Mouse (Mus musculus): Measurements from ENCODE around the gene Armh3. TPM values are rescaled to one million over a fixed set of nuclear protein-coding genes. Genes with fewer than 3 reads are reported as not detected.
A peak's percentile ranks its signal among the peaks of the same experiment; 100 is the strongest.
"Not testable (repeated sequence)": the region's sequence is repeated elsewhere in the genome, so short reads cannot be mapped to it uniquely, and the experiment has no call there.

The Armh3 gene
- total RNA-seq, 2 experiments from 2014 or later: 21.0 to 21.3 TPM

DNA sequence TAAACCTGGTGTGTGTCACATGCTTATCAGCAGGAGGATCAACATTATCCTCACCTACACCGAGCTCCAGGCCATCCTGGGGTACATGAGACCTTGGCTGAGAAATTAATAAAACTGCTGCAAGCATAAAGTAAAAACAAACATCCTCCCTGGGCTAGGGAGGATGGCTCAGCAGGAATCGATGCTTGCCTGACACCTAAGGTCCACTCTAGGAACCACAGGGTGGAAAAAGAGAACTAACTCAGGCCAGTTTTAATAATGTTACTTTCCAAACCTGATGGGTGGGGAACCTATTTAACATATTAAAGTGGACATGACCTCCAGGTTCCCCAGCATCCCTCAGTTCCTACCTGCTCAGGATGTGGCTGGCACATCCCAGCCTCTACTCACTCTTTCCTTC is 167.6 kb downstream of the Armh3 start:
- DNase-seq (ENCODE audit: low spot score in 2 of 2): no peak

DNA sequence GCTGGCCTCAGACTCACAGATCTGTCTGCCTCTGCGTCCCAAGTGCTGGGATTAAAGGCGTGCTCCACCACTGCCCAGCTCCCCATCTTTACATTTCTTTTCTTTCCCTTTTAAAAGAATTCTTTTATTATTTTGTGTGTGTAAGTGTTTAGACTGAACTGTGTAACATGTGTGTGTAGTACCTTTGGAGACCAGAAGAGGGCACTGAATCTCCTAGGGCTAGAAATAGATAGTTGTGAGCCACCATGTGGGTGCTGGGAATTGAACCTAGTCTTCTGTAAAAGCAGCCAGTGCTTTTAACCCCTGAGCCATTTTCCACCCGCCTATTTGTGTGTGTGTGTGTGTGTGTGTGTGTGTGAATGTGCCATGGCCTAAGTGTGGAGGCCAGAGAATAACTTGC is 170.6 kb downstream of the Armh3 start:
- no peak for DNase-seq (ENCODE audit: low spot score in 2 of 2)

DNA sequence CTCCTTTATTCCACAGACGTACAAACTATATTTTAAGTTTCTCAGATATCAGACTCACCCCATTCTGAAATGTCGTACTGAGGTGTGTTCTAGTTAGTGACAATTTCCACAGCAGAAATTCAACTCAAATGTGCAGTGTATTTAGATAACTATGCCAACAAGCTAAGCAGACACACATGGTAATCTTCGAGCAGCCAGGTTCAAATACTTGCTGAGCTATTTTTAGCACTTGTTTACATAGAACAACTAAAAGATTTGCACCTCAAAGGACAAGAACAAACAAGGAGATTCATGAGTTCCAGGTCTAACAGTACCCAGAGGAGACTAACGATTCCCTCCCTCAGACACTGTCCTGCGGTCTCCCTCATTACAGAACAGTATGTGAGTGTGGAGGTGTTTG is 171.2 kb downstream of the Armh3 start:
- DNase-seq (ENCODE audit: low spot score in 2 of 2): no peak

DNA sequence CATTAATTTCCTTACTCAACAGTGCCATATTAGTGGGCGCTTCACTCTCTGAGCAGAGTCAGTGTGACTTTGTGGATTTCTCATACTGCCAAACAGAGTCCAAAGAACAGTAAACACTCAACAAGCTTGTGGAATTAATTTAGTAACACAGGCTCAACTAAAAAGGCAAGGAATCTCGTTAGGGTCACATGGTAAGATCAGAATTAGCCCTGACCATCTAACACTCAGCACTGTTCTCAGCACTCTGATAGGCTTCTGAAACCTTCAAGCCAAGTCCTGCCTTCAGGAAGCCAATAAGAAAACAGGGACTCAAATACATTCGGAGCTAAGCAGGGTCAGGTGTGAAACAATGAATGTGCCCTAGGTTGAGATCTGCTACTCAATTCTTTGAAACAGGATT is 172.1 kb downstream of the Armh3 start:
- no peak for DNase-seq (ENCODE audit: low spot score in 2 of 2)

DNA sequence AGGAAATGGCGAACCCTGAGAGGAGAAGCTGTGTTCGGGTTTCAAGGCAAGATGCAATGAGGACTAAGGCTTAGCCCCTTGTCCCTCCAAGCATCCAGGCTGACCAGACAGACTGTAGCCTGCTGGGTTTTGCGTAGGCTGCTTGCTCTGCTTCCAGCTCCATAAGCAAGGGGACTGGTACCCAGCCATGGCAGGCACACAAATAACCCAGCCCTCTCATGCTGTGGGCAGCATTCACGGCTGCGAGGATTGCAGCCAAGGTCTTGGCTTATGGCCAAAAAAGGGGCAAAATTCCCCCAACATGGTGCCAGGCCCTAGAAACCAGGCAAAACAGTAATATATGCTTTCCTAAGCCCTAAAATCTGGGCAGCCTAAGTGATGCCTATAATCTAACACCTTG is 176.5 kb downstream of the Armh3 start:
- no peak for DNase-seq (ENCODE audit: low spot score in 2 of 2)

DNA sequence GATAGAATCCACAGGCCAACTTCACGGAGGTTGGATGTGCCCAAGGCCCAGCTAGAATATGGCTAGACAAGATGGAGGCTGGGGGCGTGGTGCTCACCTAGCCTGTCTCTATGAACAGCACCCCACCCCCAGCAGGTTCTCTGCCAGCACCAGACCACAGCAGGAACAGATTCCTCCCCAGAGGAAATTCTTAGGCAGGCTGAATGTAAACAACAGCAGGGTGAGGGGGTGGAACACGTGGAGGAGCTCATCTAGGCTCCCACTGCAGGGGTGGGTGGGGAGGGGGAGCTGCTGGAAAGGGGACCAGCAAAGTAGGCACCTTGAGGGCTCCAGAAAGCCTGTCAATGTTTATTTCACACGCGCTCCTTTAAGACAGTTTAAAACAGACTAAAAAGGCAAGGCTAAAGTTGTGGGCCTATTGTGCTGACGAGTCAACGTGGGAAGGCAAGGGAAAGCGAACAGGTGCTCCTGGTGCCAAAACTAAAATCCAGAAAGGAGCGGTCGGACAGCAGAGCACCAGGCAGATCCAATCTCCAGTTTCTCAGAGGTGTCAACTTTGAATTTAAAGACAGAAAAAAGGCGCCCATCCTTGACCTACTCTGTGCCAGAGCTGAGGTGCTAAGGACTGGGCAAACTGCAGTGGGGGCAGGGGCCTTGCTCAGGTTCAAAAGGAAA is 180.3 kb downstream of the Armh3 start:
- no peak for DNase-seq (ENCODE audit: low spot score in 2 of 2)

DNA sequence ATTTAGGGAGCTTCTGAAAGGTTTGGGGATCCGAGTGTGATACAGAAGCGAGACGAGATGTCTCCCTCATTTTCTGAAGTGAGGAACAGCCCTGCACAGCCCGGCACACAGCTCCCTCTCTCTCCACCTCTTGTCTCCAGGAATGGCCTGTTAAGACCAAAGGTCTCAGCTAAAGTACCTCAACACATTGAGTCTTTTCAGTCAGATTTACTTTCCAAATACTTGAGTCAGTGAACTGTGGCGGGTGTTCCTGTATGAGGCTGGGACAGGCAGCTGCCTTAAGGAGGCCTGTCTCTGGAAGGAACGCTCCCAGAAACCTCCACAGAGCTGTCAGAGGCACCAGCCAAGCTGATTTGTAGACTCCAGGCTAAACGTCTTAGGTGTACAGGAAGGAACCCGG is 181.6 kb downstream of the Armh3 start:
- no peak for DNase-seq (ENCODE audit: low spot score in 2 of 2)

DNA sequence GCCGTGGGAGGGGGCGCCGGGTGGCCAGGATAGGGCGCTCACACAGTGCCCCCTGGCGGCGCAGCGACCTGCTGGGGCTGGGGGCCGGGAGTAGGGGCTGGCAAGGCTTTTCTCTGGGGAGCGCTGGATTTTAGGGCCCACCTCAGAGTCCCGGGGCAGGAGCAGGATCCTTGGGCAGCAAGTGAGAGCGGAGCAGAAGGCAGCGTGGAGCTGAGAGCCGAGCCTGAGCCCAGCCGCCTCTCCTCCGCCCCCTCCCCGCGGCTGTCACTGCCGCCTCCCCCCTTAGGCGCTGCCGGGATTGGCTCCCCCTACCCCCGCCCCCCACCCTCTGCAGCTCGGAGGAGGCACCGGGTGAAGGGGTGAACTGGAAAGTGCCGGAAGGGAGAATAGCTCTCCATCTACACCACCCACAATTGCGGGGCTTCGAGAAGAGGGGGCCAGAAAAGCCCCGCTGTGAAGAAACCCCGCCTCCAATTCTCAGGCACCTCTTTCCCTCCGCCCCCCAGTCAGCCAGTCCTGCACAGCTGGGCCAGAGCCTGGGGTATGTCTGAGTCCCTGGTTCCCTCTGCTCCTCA is 182.4 kb downstream of the Armh3 start, which contains the start of gene Kcnip2:
TSS of gene Kcnip2 (minus strand) at position 231 of the 575 bp plus-strand sequence.
- peak in 1 of 2 experiments; percentile 61 for DNase-seq (ENCODE audit: low spot score in 2 of 2)

DNA sequence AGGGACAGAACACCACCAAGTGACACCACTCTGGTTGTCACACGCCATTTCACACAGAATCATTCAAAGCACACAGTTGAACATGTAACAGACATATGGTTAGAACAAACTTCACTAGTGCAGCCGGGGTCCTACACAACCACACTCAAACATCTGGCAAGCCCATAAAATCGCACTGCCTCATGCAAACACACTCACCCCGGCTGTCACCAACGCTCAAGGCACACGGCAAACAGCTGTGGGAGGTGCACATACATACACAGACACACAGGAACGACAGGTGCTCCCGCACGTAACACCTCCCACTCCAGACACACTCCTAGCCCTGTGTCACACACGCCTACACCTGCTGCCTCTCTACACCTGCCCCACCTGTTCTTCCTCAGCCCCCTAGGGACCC is 183.1 kb downstream of the Armh3 start:
- DNase-seq (ENCODE audit: low spot score in 2 of 2): no peak

DNA sequence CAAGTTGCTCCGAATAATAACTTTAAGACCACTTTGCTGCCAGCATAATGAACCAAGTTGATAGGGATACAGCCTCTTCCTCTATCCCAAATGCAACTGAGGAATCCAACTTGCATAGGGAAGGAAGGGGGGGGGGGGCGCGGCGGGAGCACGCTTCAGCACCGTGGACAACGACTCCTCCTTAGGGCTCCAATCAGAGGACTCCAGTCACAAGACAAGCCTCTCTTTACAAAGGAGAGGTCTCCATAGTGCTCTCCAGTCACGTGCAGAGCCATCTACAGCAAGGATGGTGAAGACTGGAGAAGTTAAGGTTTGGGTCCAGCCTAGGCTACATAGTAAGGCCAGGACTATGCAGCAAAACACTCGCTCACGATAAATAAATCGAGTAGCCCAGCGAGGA is 184.5 kb downstream of the Armh3 start:
- DNase-seq (ENCODE audit: low spot score in 2 of 2): no peak

DNA sequence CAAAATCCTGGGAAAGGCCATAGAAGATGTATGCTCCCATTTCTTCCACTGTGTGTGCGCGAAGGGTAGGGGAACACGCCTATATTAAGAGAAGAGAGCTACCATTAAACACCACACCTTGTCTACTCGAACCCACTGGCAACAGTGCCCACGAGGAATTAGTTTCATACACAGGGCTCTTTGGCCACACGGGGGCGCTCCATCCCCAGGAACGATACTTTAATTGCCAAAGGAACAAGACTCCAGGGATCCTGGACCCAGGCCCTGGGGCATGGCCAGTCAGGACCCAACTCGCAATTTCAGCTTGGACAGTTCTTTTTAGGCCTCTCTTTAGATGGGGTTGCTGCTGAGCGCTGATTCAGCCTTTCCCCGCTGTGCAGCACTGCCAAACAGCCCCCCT is 185.0 kb downstream of the Armh3 start:
- peak; percentile 87 to 93 for DNase-seq (ENCODE audit: low spot score in 2 of 2)

DNA sequence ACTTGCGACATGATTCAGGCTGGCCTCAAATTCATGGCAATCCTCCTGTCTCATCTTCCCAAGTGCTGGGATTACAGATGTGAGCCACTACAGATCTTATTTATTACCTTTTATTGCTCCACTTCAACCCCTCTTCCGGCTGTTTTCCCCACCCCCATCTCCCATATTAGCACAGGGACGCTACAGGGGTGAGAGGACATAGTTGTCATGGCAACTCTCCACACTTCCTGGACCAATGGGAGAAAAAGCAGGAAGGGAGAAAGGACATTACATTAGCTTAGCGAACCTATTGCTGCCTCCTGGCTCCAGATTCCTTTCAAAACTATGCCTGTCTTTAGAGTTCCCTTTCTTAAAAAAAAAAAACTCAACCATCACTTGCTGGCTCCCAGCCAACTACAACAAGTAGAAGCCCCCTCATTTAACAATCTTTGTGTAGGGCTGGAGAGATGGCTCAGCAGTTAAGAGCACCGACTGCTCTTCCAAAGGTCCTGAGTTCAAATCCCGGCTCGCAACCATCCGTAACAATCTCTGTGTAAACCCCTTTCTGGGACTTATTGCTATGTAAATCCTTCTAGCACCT is 185.5 kb downstream of the Armh3 start:
- DNase-seq (ENCODE audit: low spot score in 2 of 2): no peak

DNA sequence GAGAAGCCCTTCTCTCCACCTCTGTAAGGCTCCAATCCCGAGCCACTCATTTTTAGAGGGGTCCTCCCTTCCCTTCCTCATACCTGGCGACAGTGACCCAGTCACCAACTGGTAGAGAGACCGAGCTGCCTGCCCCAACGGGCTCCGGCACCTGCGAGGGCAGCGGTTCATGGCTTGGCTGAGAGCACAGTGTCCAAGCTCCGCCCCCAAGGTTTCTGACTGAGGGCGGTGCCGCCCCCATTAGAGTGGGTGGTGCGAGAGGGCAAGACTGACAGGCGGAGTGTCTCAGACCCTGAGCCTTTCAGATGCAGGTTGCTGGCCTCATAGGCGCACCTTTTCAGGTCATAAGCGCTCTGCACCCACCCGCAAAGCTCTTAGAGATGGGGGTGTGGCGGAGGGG is 186.2 kb downstream of the Armh3 start:
- no peak for DNase-seq (ENCODE audit: low spot score in 2 of 2)

DNA sequence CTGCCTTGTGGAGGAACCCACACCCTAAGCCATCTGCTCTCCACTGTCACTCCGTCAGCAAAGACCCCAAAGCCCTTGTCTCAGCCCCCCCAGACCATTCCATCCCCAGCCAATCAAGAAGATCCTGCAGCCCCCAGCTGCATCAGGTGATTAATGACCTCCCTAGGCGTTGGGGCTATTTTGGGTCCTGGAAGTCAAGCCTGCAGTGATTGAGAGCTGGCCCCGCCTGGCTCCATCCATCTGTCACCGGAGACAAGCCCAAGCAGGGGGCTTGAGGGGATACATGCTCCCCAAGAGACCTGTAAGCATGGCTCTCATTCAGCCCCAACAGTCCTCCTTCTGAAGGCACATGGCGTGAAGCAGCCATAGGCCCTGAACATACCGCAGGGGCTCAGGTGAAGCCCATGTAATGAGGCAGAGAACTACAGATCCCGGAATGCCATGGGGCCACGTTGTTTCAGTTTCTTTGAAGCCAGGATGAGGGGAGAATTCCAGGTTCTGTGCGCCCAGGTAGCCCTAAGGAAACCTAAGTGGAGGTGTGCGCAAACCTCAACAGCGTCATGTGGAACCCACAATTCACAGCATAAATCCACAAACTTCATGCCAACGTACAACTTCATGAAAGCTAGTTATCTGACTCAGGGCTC is 187.1 kb downstream of the Armh3 start:
- no peak for DNase-seq (ENCODE audit: low spot score in 2 of 2)

DNA sequence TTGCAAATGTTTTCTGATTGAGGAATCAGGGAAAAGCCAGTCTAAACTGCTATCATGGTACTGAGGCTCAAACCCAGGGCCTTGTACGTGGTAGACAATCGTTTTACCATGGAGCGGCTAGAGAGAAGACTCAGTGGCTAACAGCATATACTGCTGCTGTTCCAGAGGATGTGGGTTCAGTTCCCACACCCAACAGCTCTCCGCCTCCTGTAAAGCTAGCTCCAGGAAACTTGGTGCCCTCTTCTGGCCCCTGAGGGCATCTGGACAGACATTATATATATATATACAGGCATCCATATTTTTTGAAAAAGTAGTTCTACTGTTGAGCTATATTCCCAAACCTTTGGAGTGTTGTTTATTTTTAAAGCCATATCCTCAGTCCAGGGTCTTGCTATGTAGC is 190.6 kb downstream of the Armh3 start:
- DNase-seq (ENCODE audit: low spot score in 2 of 2): no peak

DNA sequence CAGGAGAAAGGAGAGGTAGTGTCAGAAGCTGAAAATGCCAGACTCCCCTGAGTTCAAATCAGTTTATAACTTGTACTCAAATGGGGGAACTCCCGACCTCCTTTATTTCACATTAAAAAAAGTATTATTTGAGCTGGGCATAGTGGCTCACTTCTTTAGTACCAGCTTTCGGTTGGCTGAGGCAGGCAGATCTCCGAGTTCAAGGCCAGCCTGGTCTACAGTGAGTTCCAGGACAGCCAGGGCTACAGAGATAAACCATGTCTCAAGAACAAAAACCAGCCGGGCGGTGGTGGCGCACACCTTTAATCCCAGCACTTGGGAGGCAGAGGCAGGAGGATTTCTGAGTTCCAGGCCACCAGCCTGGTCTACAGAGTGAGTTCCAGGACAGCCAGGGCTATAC is 192.5 kb downstream of the Armh3 start:
- not testable (repeated sequence) for DNase-seq (ENCODE audit: low spot score in 2 of 2)

DNA sequence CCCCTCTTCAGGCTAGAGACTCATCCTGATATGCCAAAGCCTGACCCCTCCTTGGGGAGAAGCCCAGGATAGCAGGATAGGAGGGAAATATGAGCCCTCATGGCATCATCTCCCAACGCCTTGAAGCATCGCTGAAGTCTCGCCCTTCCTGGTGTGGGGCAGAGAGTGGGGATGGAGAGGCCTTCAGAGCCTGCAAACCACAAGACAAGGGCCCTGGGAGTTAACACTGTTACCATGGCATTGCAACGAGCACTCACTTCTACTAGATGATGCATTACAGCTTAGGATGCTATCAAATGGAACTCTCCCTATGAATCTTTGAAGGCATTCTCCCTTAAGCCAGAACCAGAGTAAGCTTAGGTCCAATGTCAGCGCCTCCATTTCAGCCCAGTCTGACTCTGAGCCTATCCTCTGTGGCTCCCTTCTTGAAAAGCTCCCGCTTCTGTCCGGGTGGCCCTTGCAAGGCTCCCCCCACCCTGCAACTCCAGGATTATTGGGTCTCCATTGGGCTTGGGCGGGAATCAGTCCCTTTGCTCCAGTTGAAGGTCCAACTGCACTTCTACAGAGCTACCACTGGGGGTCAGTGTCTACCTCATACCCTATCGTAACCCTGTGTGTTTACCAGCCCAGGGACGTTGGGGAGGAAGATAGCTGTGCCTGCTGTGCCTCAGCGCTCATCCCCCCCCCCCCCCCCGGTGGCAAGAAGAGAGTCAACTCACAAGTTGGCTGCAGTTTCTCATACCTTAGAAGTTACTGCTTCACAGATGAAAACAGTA is 193.5 kb downstream of the Armh3 start:
- no peak for DNase-seq (ENCODE audit: low spot score in 2 of 2)

DNA sequence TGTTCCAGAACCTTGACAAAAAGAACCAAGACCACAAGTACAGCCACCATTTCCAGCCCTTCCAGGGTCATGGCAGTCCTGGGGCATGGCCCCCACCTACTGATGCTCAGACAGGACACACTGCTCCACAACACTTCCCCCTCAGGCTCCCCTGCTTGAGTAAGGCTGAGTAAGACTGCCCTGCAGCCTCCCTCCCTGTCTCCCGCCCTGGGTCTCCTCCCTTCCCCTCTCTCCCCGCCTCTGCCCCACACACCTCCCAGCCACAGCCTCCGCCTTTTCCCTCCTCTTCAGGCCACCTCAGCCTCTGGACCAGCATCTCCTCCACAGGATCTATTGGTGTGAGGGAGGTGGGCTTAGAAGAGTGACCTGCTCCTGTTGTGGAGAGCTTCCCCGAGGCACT is 194.9 kb downstream of the Armh3 start:
- DNase-seq (ENCODE audit: low spot score in 2 of 2): no peak

DNA sequence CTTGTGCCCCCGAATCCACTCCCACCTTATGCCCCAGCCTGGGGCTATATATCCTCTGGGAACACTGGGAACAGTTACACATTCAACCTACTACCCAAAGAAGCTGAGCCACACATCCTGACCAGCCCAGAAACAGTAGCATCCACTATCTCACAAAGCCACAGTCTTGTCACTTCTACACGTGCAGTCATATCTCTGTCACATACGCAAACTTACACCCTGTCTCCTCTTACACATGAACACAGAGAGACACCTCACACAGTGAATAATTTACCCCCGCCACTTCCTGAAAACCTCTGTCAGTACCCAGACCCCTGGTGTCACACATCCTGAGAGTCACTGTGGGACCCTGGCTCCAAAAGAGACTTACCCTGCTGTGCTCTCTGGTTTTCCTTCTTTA is 195.6 kb downstream of the Armh3 start:
- no peak for DNase-seq (ENCODE audit: low spot score in 2 of 2)

DNA sequence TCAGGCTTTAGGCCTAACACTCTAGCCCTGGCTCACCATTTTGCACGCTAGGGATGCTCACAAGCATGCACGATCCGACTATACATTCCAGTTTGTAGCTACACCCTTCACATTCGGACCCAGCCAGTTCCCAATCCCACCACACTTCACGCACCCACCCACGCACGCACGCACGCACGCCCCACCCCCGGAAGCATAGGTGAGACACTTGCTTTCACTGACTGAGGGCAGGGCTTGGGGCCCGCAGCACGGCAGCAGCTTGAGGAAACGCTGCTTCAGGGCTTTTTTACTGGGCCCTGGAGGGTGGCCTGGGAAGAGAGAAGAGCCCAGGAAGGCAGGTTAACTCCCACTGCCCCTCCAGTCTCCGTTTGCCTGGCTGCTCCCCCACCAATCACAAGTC is 201.4 kb downstream of the Armh3 start:
- DNase-seq (ENCODE audit: low spot score in 2 of 2): no peak

DNA sequence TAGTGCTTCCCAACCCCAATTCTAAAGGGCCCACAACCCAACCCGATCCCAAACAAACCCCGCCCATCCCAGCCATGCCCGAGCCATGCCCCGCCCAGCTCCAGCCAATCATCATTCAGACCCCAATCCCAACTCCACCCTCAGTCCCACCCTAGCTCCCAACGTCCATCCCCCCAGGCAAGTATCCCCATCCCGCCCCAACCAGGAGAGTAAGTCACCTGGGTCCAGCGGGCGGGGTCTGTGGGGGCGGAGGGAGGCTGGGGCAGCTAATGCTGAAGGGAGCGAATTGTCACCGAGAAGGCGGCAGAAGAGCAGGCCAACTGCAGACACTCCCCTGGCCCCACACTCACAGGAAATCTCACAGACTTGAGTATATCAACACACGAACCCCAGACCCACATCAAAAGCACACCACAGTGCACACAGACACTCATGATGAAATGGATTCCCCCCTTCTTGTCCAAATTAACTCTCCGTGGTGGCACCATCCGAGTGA is 202.2 kb downstream of the Armh3 start:
- no peak for DNase-seq (ENCODE audit: low spot score in 2 of 2)

Data from layer of hippocampus, postnatal 14 days (tissue).